Mouse (Mus musculus) embryonic stem cell, embryonic (primary cell): ENCODE measurements around the gene Hoxd1.

Experiments used
- CTCF ChIA-PET, 4 experiments: fragments of 300-600 bp in 2 of 4; fragments of 350-600 bp in 2 of 4; sonication (Branson Sonifier 250); formaldehyde crosslinking; loops; one replicate each; lab custom pipeline; 2022; ENCODE audit warnings: inconsistent platforms in 2 of 4; lab: Charles Lee
- POLR2A ChIA-PET, 4 experiments: fragments of 300-600 bp in 2 of 4; fragments of 350-600 bp in 2 of 4; sonication (Branson Sonifier 250); formaldehyde crosslinking; loops; one replicate each; lab custom pipeline; 2022; ENCODE audit warnings: antibody characterized with exemption in 4 of 4, inconsistent platforms in 1 of 4; lab: Charles Lee

The Hoxd1 gene

GRCm38 (mm10) chr2:74730331-74730730 lies 32.4 kb upstream of the Hoxd1 start:
- POLR2A ChIA-PET: interaction anchor here in 1 of 4 experiments (0.6 to 0.8 kb wide), 4 partner anchors 15 to 821 kb away, joined by 3 read pairs; partner anchors contain the start of gene Hoxd1
- CTCF ChIA-PET: interaction anchor here in 3 of 4 experiments (0.5 to 1.2 kb wide), 4 partner anchors 13 to 1144 kb away, joined by 3 to 7 read pairs (median 5); no protein-coding TSS in a partner anchor

- ChIA-PET CTCF (interaction anchor here in 2 of 4 experiments (0.6 to 1.2 kb wide), 3 partner anchors 14 to 239 kb away, joined by 3 to 7 read pairs (median 3); no protein-coding TSS in a partner anchor), POLR2A (interaction anchor here in 1 of 4 experiments (0.6 to 0.8 kb wide), 2 partner anchors 15 to 32 kb away, joined by 3 read pairs; partner anchors contain the start of gene Hoxd1)
Measured at GRCm38 (mm10) chr2:74731055-74731454, 31.7 kb upstream of the Hoxd1 start.

DNA sequence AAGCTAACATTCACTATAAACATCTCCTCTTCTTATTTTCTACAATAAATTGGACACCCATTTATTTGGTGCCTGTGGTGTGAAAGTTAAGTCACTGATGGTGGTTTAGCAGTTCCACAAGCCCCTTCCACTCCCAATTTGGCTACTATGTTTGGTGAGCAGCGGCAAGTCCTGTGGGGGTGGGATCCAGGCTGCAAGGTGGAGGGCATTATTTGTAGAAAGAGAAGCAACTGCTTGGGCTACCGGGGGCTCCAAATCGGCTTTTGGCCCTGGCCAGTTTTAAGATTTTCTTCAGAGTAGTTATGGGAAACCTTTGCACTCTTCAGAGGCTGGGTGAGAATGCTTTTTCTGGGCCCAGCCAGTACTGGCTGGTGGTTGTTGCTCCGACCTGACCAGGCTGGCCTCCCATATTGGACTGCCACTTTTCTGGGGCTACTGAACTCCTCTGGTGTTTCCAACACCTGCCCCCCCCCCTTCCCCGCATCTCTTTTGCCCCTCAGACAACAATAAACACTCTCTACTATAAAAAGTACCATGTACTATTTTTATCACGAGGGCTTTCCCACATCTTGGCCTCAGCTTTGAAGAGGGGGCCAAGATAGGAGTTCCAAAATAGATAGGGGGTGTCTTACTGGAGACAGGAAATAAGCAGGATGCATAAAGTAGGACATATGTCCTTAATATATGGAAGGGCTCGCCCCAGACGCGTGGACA lies 30.8 kb upstream of the Hoxd1 start:
- ChIA-PET CTCF (interaction anchor here in 2 of 4 experiments (0.6 to 0.7 kb wide), 2 partner anchors 85 to 238 kb away, joined by 3 read pairs; no protein-coding TSS in a partner anchor), POLR2A (interaction anchor here in 1 of 4 experiments (0.6 kb wide), 1 partner anchor 42 kb away, joined by 3 read pairs; no protein-coding TSS in a partner anchor)

- ChIA-PET CTCF (interaction anchor here in 1 of 4 experiments (0.6 to 0.7 kb wide), 5 partner anchors 30 to 858 kb away, joined by 4 to 18 read pairs (median 7); no protein-coding TSS in a partner anchor), POLR2A (interaction anchor here in 2 of 4 experiments (0.5 to 1.5 kb wide), 6 partner anchors 21 to 431 kb away, joined by 3 to 4 read pairs (median 3); partner anchors contain the start of genes Hoxd3 (in 1 of the 2) and Hoxd4 (in 1 of the 2))
Measured at GRCm38 (mm10) chr2:74732513-74733316, 30.1 kb upstream of the Hoxd1 start.

- CTCF ChIA-PET: interaction anchor here in 2 of 4 experiments (0.6 to 0.7 kb wide), 6 partner anchors 31 to 857 kb away, joined by 4 to 18 read pairs (median 6); no protein-coding TSS in a partner anchor
- POLR2A ChIA-PET: interaction anchor here in 2 of 4 experiments (0.5 to 1.5 kb wide), 5 partner anchors 21 to 432 kb away, joined by 3 to 4 read pairs (median 3); partner anchors contain the start of genes Hoxd3 (in 1 of the 2) and Hoxd4 (in 1 of the 2)
Measured at GRCm38 (mm10) chr2:74733317-74733661, 29.5 kb upstream of the Hoxd1 start.

DNA sequence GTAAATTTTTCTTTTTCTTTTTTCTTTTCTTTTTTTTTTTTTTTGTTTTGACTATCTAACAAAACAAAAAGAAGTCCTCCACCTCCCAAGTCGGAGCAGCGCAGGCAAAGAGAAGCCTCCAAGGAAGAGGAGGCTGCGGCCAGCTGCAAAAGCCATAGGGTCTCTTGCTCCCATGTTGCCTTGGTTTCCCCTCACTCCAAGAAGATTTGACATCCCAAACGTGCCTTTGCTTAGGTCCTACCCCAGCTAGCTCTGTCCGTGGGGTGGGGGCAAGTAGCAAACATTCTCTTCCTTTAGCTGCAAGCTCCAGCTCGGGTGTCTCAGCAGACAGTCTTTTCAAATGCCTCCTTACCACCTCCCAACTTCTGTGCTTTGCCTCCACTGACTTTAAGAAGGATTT lies 29.0 kb upstream of the Hoxd1 start:
- POLR2A ChIA-PET: interaction anchor here in 2 of 4 experiments (0.8 to 1.5 kb wide), 3 partner anchors 22 to 45 kb away, joined by 3 to 4 read pairs (median 3); partner anchors contain the start of genes Hoxd3 (in 1 of the 2) and Hoxd4 (in 1 of the 2)

DNA sequence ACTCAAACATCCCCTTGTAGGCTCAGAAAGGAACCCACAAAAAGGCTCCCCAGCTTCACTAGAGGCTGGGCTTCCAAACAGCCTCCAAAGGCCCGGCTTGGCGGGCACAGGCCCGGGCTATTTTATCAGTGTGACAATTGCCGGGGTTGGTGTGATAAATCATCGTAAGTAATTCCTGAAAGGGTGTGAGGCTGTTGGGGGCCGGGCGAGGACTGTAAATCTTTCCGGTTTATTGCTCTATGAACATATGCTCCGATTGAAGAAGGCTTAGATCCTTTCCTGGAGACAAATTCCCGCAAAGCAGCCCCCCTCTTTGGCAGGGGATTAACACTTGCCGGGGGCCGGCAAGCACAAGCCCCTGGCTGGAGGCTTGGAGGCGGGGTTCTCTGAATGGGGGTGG lies 28.3 kb upstream of the Hoxd1 start:
- POLR2A ChIA-PET: interaction anchor here in 1 of 4 experiments (1.5 kb wide), 1 partner anchor 43 kb away, joined by 3 read pairs; the partner anchor contains the start of gene Hoxd10
- CTCF ChIA-PET: no interaction called here

More for the DNA sequence above, 29.0 kb upstream of the Hoxd1 start:
- CTCF ChIA-PET: interaction anchor here in 2 of 4 experiments (0.6 to 0.7 kb wide), 4 partner anchors 31 to 857 kb away, joined by 4 to 7 read pairs (median 4); no protein-coding TSS in a partner anchor

- CTCF ChIA-PET: interaction anchor here in 1 of 4 experiments (0.5 to 0.6 kb wide), 2 partner anchors 33 to 39 kb away, joined by 3 read pairs; no protein-coding TSS in a partner anchor
- POLR2A ChIA-PET: interaction anchor here in 3 of 4 experiments (0.6 to 1.5 kb wide), 3 partner anchors 11 to 52 kb away, joined by 3 to 7 read pairs (median 4); partner anchors contain the start of gene Hoxd10 (in 1 of the 3)
Measured at GRCm38 (mm10) chr2:74734996-74735811, 27.6 kb upstream of the Hoxd1 start.

DNA sequence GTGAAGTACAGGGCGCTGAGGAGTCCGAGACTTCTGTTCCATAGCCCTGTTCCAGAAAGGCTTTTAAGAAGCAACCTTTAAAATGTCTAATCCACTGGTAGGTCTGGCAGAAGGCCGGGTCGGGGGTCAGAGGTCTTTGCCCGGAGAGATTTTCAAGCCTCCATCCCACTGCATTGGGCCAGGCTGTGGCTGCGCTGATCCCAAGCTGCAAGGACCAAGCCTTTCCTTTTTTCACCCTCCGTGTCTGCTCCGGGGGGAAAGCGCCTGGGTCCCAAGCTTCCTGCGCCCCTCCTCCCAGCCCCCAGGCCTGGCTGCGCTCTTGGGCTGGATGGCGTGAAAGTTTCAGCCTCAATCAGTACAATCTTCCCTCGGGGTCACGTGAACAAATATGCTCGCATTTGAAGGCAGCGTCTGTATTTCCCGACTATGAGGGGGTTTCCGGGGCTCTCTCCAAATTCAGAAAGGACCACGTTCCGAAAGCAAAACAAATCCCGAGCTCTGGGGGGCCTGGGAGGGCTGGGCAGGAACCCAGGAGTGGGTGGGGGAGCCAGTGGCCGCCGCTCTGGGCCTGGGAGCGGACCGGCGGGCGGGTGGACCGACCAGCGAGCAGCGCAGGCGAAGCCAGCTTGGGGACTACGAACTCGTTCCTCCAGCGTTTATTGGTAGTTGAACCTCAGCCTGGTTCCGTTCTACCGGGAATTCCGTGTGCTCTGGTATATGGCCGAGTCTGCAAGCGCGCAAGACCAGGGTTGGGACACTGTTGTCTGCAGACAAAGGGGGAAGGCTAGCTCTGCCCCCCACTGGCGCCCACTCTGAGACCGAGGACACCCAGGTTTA lies 26.7 kb upstream of the Hoxd1 start:
- ChIA-PET CTCF (interaction anchor here in 3 of 4 experiments (0.5 to 0.6 kb wide), 4 partner anchors 30 to 70 kb away, joined by 3 to 6 read pairs (median 4); no protein-coding TSS in a partner anchor), POLR2A (interaction anchor here in 2 of 4 experiments (1.1 to 1.5 kb wide), 2 partner anchors 10 to 45 kb away, joined by 3 to 4 read pairs; partner anchors contain the start of gene Hoxd10 (in 1 of the 2))

DNA sequence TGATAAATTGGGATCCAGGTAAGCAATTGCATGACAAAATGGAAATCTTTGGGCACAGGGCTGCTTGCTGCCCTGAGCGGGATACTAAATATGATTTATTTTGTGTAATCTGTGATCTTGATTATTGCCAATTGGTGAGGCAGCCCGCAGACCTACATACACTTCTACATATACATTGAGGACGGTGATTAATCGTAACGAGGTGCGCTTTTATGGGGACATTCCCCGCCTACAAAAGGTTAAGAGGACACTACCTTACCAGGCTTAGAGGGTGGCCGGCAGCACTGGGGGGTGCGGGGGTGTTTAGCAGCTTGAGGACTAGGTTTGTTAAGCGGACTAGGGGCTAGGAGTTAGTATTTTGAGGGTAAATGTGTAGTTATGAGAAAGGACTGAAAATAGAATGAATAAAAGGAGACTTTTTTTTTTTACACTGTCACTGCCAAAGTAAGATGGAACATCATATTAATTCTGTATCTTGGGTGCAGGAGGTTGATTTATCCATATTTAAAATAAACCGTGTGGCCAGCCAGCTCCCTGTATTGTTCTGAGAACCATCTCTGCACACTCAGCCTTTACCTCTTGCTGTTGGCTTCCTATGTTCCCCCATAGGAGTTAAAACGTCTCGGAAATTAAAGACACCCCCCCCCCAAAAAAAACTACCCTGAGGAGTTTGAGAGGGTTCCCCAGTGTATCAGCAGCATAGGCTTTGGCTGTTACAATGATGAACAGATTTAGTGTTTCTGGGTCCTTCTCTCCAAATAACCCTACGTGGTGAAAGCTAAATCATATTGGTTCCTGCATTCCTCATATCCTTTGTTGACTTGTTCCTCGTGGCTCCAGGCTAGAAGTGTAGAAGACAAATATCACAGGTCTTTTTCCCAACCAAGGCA lies 25.8 kb upstream of the Hoxd1 start:
- POLR2A ChIA-PET: interaction anchor here in 1 of 4 experiments (0.7 kb wide), 2 partner anchors 91 to 128 kb away, joined by 5 to 9 read pairs; no protein-coding TSS in a partner anchor

GRCm38 (mm10) chr2:74737578-74738070 lies 25.2 kb upstream of the Hoxd1 start:
- CTCF ChIA-PET: interaction anchor here in 1 of 4 experiments (0.9 kb wide), 1 partner anchor 14 kb away, joined by 3 read pairs; no protein-coding TSS in a partner anchor
- POLR2A ChIA-PET: interaction anchor here in 1 of 4 experiments (0.7 kb wide), 1 partner anchor 129 kb away, joined by 9 read pairs; no protein-coding TSS in a partner anchor

More for the DNA sequence above, 25.8 kb upstream of the Hoxd1 start:
- CTCF ChIA-PET: no interaction called here

- POLR2A ChIA-PET: interaction anchor here in 1 of 4 experiments (0.8 to 1.1 kb wide), 2 partner anchors 48 to 53 kb away, joined by 3 read pairs; no protein-coding TSS in a partner anchor
- CTCF ChIA-PET: interaction anchor here in 1 of 4 experiments (1.8 kb wide), 1 partner anchor 23 kb away, joined by 8 read pairs; no protein-coding TSS in a partner anchor
Measured at GRCm38 (mm10) chr2:74738623-74739475, 23.9 kb upstream of the Hoxd1 start.

DNA sequence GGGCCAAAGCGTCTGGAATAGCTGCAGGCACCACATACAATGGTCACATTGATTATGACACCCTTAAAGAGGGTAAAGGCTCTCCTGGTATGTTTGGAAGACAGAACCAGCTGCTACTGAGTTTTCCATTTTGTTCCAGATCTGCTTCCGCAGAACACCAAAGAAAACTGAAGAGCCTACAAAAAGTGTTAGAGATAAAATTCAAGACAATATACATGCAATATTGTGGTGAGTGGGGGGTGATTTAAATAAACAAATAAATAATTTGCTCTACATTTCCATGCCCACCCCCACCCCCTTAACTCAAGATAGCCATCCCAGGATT lies 23.3 kb upstream of the Hoxd1 start:
- POLR2A ChIA-PET: no interaction called here
- CTCF ChIA-PET: interaction anchor here in 1 of 4 experiments (1.8 kb wide), 1 partner anchor 24 kb away, joined by 8 read pairs; no protein-coding TSS in a partner anchor

DNA sequence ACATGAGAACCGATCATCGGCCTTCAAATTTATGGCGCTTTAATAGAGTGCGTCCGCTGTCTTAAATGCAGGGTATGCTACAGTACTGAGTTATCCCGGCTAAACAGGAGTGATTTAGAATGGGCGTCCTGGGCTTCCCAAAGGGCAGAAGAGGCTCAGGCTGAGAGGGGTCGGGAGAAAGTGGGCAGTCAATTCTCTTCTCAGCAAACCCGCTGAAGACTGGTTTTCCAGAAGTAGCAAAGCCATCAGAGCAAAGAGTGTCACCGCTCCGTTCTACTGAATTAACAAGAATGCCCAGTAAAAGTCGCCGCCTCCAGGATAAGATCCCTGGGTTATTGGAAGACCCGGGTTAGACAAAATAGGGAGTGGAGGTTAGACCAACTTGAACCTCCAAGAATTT lies 22.9 kb upstream of the Hoxd1 start:
- ChIA-PET CTCF (interaction anchor here in 1 of 4 experiments (1.8 kb wide), 1 partner anchor 24 kb away, joined by 8 read pairs; no protein-coding TSS in a partner anchor), POLR2A (interaction anchor here in 1 of 4 experiments (0.6 to 0.7 kb wide), 2 partner anchors 10 to 50 kb away, joined by 3 to 6 read pairs; no protein-coding TSS in a partner anchor)
